Mouse (Mus musculus) liver, adult 2 months (tissue): Measurements from ENCODE around the gene Dlg2. TPM values are rescaled to one million over a fixed set of nuclear protein-coding genes. Genes with fewer than 3 reads are reported as not detected.

ENCODE experiments used
- DNase-seq: peaks from one replicate; pipeline ENCODE4 v3.0.0-alpha.2; 2011; ENCODE audit warnings: low read depth, low spot score; ENCODE audit errors: extremely low read depth
- H3K27ac ChIP-seq: fragments of 200-500 bp; replicated peaks from 2 replicates; pipeline ENCODE4 v1.5.1; 2012; ENCODE audit warnings: low read depth, mild to moderate bottlenecking, control low read depth, inconsistent platforms, low read length; ENCODE audit not compliant: insufficient read depth
- H3K27me3 ChIP-seq: fragments of 200-500 bp; 2 replicates; pipeline ENCODE4 v1.6.1; 2012; ENCODE audit warnings: mild to moderate bottlenecking, moderate library complexity, low read length, inconsistent platforms; ENCODE audit not compliant: control insufficient read depth, insufficient read depth
- H3K36me3 ChIP-seq: fragments of 200-500 bp; 2 replicates; pipeline ENCODE4 v1.6.1; 2012; ENCODE audit warnings: low read length, inconsistent platforms; ENCODE audit not compliant: control insufficient read depth, insufficient read depth
- H3K4me1 ChIP-seq: fragments of 200-500 bp; 2 replicates; pipeline ENCODE4 v1.6.1; 2011; ENCODE audit warnings: low read length; ENCODE audit not compliant: control insufficient read depth, insufficient read depth
- H3K4me3 ChIP-seq: fragments of 200-500 bp; 2 replicates; pipeline ENCODE4 v1.5.1; 2011; ENCODE audit warnings: low read depth, mild to moderate bottlenecking, control low read depth, low read length, moderate library complexity; ENCODE audit not compliant: insufficient read depth
- H3K79me2 ChIP-seq: fragments of 200-500 bp; 2 replicates; pipeline ENCODE4 v1.6.1; 2012; ENCODE audit warnings: inconsistent platforms, mild to moderate bottlenecking, low read length, moderate library complexity; ENCODE audit not compliant: control insufficient read depth, insufficient read depth
- H3K9ac ChIP-seq: fragments of 200-500 bp; 2 replicates; pipeline ENCODE4 v1.6.1; 2012; ENCODE audit warnings: low read depth, mild to moderate bottlenecking, control low read depth, inconsistent platforms, low read length
- CTCF ChIP-seq: fragments of 200-500 bp; IDR thresholded peaks from 2 replicates; pipeline ENCODE4 v1.5.1; 2011; ENCODE audit warnings: low read depth, low read length, control low read depth
- POLR2A ChIP-seq: fragments of 200-500 bp; IDR thresholded peaks from 2 replicates; pipeline ENCODE4 v1.6.1; 2011; ENCODE audit warnings: low read length, control low read depth; ENCODE audit not compliant: insufficient read depth; ENCODE audit errors: extremely low read depth
- WGBS: fragments of 180-500 bp; shearing (Covaris S2); methylation state at CpG from one replicate; pipeline ENCODE4 v1.1.7; 2018; 5-methylcytosine and 5-hydroxymethylcytosine counted together
- polyA plus RNA-seq: library from polyadenylated mRNA; depleted of rRNA; stranded (reverse); fragments of >200 nt; gene quantifications from 2 replicates; pipeline ENCODE4 v1.2.3, GENCODE M21; 2012
- total RNA-seq: library from RNA; depleted of rRNA; stranded (reverse); fragments of >200 nt; gene quantifications from 2 replicates; pipeline ENCODE4 v1.2.3, GENCODE M21; 2014

The Dlg2 gene
- total and polyA plus RNA-seq, 2 experiments, result 0.65 TPM; not detected in 1

- no peak for TF ChIP-seq CTCF
- TF ChIP-seq POLR2A, result no peak
- Histone ChIP-seq H3K79me2 (no peaks in the 10 kb centered on the region), H3K4me1 (no peaks in the 10 kb centered on the region), H3K4me3 (no peak overlapping the region), H3K27ac (no peak overlapping the region), H3K9ac (no peak overlapping the region), H3K36me3 (no peaks in the 10 kb centered on the region), H3K27me3 (no peaks in the 10 kb centered on the region)
- no peak for DNase-seq
- 50% methylated on average over 1 of the region's 1 CpGs for WGBS
Measured at GRCm38 (mm10) chr7:90703951-90704350, 227.5 kb downstream of the Dlg2 start.

GRCm38 (mm10) chr7:90734086-90734485 is 257.6 kb downstream of the Dlg2 start:
- Histone ChIP-seq H3K4me1 (no peaks in the 10 kb centered on the region), H3K36me3 (no peaks in the 10 kb centered on the region), H3K4me3 (no peak overlapping the region), H3K27ac (no peak overlapping the region), H3K79me2 (no peaks in the 10 kb centered on the region), H3K9ac (no peak overlapping the region), H3K27me3 (no peaks in the 10 kb centered on the region)
- 44% methylated on average over 3 of the region's 3 CpGs for WGBS
- no peak for DNase-seq
- TF ChIP-seq POLR2A (no peak), CTCF (no peak)

GRCm38 (mm10) chr7:90736369-90736768 is 259.9 kb downstream of the Dlg2 start:
- no peak for DNase-seq
- Histone ChIP-seq H3K27ac (no peak overlapping the region), H3K79me2 (no peaks in the 10 kb centered on the region), H3K4me1 (no peaks in the 10 kb centered on the region), H3K4me3 (no peak overlapping the region), H3K27me3 (no peaks in the 10 kb centered on the region), H3K36me3 (no peaks in the 10 kb centered on the region), H3K9ac (no peak overlapping the region)
- 71% methylated on average over 1 of the region's 1 CpGs for WGBS
- TF ChIP-seq CTCF (no peak), POLR2A (no peak)

- no peaks in the 10 kb centered on the region for H3K27me3 ChIP-seq
- H3K9ac ChIP-seq, result no peak overlapping the region
- H3K36me3 ChIP-seq, result no peaks in the 10 kb centered on the region
- no peaks in the 10 kb centered on the region for H3K79me2 ChIP-seq
- no peaks in the 10 kb centered on the region for H3K4me1 ChIP-seq
- 87% methylated on average over 1 of the region's 1 CpGs for WGBS
- H3K27ac ChIP-seq, result no peak overlapping the region
- no peak overlapping the region for H3K4me3 ChIP-seq
- DNase-seq, result no peak
- no peak for TF ChIP-seq CTCF
- TF ChIP-seq POLR2A, result no peak
Measured at GRCm38 (mm10) chr7:90748636-90749035, 272.2 kb downstream of the Dlg2 start.

- Histone ChIP-seq H3K27ac (no peak overlapping the region), H3K4me3 (no peak overlapping the region), H3K36me3 (no peaks in the 10 kb centered on the region), H3K9ac (no peak overlapping the region), H3K27me3 (no peaks in the 10 kb centered on the region), H3K79me2 (no peaks in the 10 kb centered on the region), H3K4me1 (no peaks in the 10 kb centered on the region)
- TF ChIP-seq CTCF (no peak), POLR2A (no peak)
- 97% methylated on average over 1 of the region's 1 CpGs for WGBS
- no peak for DNase-seq
Measured at GRCm38 (mm10) chr7:90787945-90788344, 311.5 kb downstream of the Dlg2 start.

GRCm38 (mm10) chr7:90791522-90791921 is 315.1 kb downstream of the Dlg2 start:
- Histone ChIP-seq H3K4me3 (no peak overlapping the region), H3K27me3 (no peaks in the 10 kb centered on the region), H3K27ac (no peak overlapping the region), H3K36me3 (no peaks in the 10 kb centered on the region), H3K9ac (no peak overlapping the region), H3K4me1 (no peaks in the 10 kb centered on the region), H3K79me2 (no peaks in the 10 kb centered on the region)
- 26% methylated on average over 1 of the region's 1 CpGs for WGBS
- TF ChIP-seq POLR2A (no peak), CTCF (no peak)
- DNase-seq, result no peak
